Mouse (Mus musculus) layer of hippocampus, adult 18-20 months (tissue): ENCODE results near the gene Gng2. TPM values are rescaled to one million over a fixed set of nuclear protein-coding genes. Genes with fewer than 3 reads are reported as not detected.
"Not testable (repeated sequence)": the region's sequence is repeated elsewhere in the genome, so short reads cannot be mapped to it uniquely, and the experiment has no call there.

Source experiments
- DNase-seq, 2 experiments: peaks; one replicate each; pipeline ENCODE4 v3.0.0; 2022; ENCODE audit warnings: low spot score in 2 of 2
- total RNA-seq, 2 experiments: library from RNA; stranded (reverse); gene quantifications; 2 replicates each; pipeline ENCODE4 v1.2.3; 2021

The Gng2 gene
- total RNA-seq, 2 experiments from 2014 or later, result 285 to 288 TPM

GRCm38 (mm10) chr14:19865121-19865520 lies 112.3 kb downstream of the Gng2 start:
- not testable (repeated sequence) for DNase-seq

GRCm38 (mm10) chr14:19861311-19862080 lies 115.9 kb downstream of the Gng2 start:
- DNase-seq, result no peak

GRCm38 (mm10) chr14:19860281-19860680 lies 117.1 kb downstream of the Gng2 start:
- DNase-seq, result no peak

GRCm38 (mm10) chr14:19858808-19859776 lies 118.3 kb downstream of the Gng2 start:
- DNase-seq, result peak; percentile 30 to 79

DNA sequence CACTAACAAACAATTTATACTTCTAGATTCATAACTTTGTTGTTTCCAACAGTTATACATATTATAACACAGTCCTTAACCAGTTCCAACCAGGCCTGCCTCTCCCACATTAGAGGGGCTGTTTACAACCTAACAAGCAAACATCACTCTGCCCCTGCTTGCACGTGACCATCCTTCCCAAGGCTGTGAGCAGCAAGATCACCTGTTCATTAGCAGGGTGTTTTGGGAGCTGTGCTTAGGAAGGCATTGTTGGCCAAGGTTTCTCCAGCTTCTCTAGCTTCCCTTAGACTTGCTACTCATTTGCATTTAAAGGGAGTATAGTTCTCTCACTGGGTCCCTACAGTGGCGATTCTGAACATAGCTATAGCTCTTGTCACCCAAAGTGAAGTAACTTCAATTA lies 119.1 kb downstream of the Gng2 start:
- no peak for DNase-seq

GRCm38 (mm10) chr14:19853471-19853870 lies 124.0 kb downstream of the Gng2 start:
- DNase-seq, result no peak

DNA sequence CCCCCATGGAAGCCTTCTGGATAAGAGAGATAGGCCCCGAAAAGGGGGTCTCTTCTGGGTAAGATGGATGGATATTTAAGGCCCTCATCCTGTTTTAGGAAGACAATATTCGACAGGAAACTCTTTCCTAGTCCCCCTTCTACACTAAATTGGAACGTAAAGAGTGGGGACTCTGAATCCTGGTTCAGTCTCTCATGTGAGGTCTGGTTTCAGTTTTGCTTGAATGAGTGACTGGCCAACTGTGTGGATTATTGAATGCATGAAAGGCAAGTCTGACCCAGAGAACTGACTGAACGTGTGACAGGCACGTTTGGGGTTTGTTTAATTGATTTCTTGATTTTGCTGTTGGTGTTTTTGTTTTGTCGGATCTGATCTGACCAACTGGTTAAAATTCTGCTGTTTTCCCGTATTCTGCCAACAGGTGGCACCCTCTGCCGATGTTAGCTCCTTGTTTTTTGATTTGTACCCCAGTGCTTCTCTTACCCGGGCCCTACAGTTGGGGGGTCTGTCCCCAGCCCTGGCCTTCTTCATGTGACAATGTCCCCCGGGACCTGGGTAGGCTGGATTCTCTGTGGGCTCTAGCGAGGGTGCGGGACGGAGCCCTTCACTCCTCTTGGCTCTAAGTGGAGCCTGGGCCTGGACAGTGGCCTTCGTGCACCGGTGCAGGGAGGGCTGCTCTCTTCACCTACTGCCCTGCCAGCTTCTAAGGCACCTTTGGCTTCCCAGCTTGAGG lies 137.7 kb downstream of the Gng2 start:
- peak; percentile 59 to 91 for DNase-seq

DNA sequence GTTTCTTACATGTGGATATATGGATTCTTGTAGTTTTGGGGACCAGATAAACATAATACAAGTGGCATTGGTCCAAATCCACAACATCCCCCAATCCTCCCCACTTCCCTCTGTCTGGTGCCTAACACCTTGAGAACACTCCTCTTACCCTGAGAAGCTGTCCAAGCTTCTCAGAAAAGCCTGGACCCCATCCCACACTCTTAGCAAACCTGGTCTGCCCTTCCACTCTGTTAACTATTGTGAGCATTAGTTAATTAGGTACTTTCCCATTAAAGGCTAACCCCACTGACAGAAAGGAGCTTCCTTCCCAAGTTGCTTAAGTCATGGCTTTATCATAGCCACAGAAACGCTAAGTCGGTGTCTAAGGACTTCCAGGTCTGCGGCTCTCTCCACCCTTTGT lies 141.1 kb downstream of the Gng2 start:
- DNase-seq, result no peak

- peak in 1 of 2 experiments; percentile 19 for DNase-seq
Observed at GRCm38 (mm10) chr14:19825481-19825880, 151.9 kb downstream of the Gng2 start.

GRCm38 (mm10) chr14:19823321-19824142 lies 153.9 kb downstream of the Gng2 start, which contains the start of gene Rtraf:
Gene Rtraf, minus strand, starts transcription at chr14:19823824.
- peak; percentile 85 to 93 for DNase-seq

Other genes starting within 250 kb of the Gng2 start
- gene Nid2, start 226.4 kb downstream of the Gng2 start, total RNA-seq, result 1 to 10 TPM; 1.6 to 3.0 TPM
- gene Rtraf, start 153.8 kb downstream of the Gng2 start, total RNA-seq, result 10 to 100 TPM; 53.9 to 55.4 TPM
- 1 to 10 TPM; 3.8 to 4.2 TPM for gene Saysd1, start 160.9 kb upstream of the Gng2 start, total RNA-seq
- gene Kcnk5, start 204.2 kb upstream of the Gng2 start, total RNA-seq, result under 1 TPM; 0.25 to 0.43 TPM